Mouse (Mus musculus): ENCODE results near the gene Spred1. TPM values are rescaled to one million over a fixed set of nuclear protein-coding genes. Genes with fewer than 3 reads are reported as not detected.

The Spred1 gene
- polyA plus RNA-seq, 1 experiment from 2014 or later = 13.1 TPM

- H3K4me2 ChIP-seq (replicated peaks) = no peak overlapping the region
- peak; percentile 89; the same call in 1 of the 2 replicates for ATAC-seq (replicated peaks)
Observed at GRCm38 (mm10) chr2:117231257-117231656, 110.1 kb downstream of the Spred1 start.

More at GRCm38 (mm10) chr2:117231257-117231656, 110.1 kb downstream of the Spred1 start:
- Histone ChIP-seq H3K9me3 (no peaks in the 10 kb centered on the region), H3K27ac (replicated peaks) (no peak overlapping the region), H3K27me3 (no peaks in the 10 kb centered on the region), H3K36me3 (no peaks in the 10 kb centered on the region), H3K4me3 (no peak overlapping the region), H3K9ac (replicated peaks) (no peak overlapping the region), H3K4me1 (peaks cover 10% of the 10 kb centered on the region; the same call in 1 of the 2 replicates)
- 4% methylated on average over 13 of the region's 13 CpGs for WGBS

MicroRNA genes within 50 kb of the gene (microRNA counts, 519-probe panel; counts per million panel counts)
- microRNA mmu-miR-674 = 2,813 counts per million, percentile 66 among the panel's probes with 10 or more counts

Small RNA genes lying within 50 kb of the gene (microRNA-seq; reads per million reads assigned to microRNA genes)
- 691 reads per million, percentile 76 among the genes with 10 or more reads in this experiment for gene Mir674

Other genes starting within 250 kb of the Spred1 start
- not detected in 2 replicates for gene Tmco5, start 242.7 kb upstream of the Spred1 start, polyA plus RNA-seq (2015; fragmentation: Nextera tagmentation; extraction: Ambion mirVana)
- 14.6 and 16.4 TPM in 2 replicates for gene Fam98b, start 128.4 kb downstream of the Spred1 start, polyA plus RNA-seq (2015; fragmentation: Nextera tagmentation; extraction: Ambion mirVana)
- gene Rasgrp1, start 221.6 kb downstream of the Spred1 start, polyA plus RNA-seq (2015; fragmentation: Nextera tagmentation; extraction: Ambion mirVana) = 3.8 and 4.3 TPM in 2 replicates

Data from forebrain, embryonic 15.5 days (tissue).